Mouse (Mus musculus): ENCODE data around the gene Gtf2h2.

DNA sequence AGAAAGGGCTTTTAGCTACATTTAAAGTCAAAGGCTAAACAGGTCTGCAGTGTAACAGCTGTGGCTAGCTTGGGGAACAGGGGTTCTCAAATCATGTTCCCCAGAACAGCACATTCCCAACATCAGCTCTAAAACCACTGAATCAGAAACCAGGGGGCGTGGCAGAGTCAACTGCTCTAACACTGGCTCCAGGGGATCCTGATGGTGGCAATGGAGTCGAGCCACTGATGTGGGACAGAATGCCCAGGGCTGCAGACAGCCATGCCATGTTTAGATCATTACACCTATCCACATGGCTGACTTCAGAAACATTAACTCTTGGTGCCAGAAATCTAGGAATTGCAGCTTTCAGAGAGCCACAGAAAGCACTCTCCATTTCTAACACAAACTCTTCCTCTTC lies 26.8 kb upstream of the Gtf2h2 start:
- TF ChIP-seq CTCF (IDR thresholded peaks at IDR 0.05; ENCODE audit: control insufficient read depth, insufficient read depth, insufficient read length) (no peak), MYOG (IDR thresholded peaks at IDR 0.05; ENCODE audit: control insufficient read depth, extremely low read depth, insufficient read length) (no peak), MAX (IDR thresholded peaks at IDR 0.05) (no peak), CEBPB (IDR thresholded peaks at IDR 0.05; ENCODE audit: low read depth) (no peak), USF1 (IDR thresholded peaks at IDR 0.05; ENCODE audit: low read depth) (no peak), FOSL1 (IDR thresholded peaks at IDR 0.05; ENCODE audit: insufficient read depth, low read length, poor library complexity, severe bottlenecking) (no peak), MYOD1 (IDR thresholded peaks at IDR 0.05; ENCODE audit: control insufficient read depth, insufficient read length, low read depth) (no peak)

All from C2C12 (cell line).